Mouse (Mus musculus): ENCODE results near the gene Pcbp3. TPM values are rescaled to one million over a fixed set of nuclear protein-coding genes. Genes with fewer than 3 reads are reported as not detected.
A peak's percentile ranks its signal among the peaks of the same experiment; 100 is the strongest.

Gene Pcbp3
- total RNA-seq, 2 experiments from 2014 or later, result 5.9 to 7.4 TPM

- peak; percentile 14; the same call in 1 of the 2 replicates for ATAC-seq (replicated peaks; ENCODE audit: poor library complexity)
These were observed 153.0 kb downstream of the Pcbp3 start for GRCm38 (mm10) chr10:76808446-76809400.

GRCm38 (mm10) chr10:76802500-76802885 is 159.2 kb downstream of the Pcbp3 start:
- ATAC-seq (replicated peaks; ENCODE audit: poor library complexity), result no peak

DNA sequence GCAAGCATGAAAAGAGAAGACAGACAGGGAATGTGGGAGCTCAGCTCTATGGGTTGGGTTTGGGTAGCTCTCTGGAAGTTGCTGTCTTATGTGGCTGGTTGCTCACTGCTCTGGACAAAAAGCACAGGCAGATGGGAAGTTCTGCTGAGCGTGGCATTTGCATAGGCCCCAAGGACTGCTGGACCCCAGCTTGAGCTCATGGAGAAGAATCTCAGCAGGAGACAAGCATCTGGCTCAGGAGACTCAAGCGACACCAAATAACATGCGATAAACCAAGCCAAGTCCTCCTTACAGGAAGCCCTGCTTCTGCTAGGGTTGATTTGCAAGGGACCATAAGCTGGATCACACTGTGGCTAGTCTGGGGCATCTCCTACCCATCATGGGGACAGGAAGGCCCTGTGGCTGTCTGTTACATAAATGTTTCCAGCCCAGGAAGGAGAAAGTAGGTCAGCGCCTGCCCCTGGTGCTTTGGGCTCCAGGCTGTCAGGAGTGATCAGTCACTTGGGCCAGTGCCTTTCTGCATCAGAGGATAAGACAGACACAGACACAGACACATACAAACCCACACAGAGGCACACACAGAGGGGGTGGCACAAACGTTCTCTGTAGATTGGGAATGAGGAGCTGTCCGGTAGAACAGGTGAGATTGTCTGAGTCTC is 159.7 kb downstream of the Pcbp3 start:
- no peak for ATAC-seq (replicated peaks; ENCODE audit: poor library complexity)

GRCm38 (mm10) chr10:76801237-76801641 is 160.4 kb downstream of the Pcbp3 start:
- no peak for ATAC-seq (replicated peaks; ENCODE audit: poor library complexity)

DNA sequence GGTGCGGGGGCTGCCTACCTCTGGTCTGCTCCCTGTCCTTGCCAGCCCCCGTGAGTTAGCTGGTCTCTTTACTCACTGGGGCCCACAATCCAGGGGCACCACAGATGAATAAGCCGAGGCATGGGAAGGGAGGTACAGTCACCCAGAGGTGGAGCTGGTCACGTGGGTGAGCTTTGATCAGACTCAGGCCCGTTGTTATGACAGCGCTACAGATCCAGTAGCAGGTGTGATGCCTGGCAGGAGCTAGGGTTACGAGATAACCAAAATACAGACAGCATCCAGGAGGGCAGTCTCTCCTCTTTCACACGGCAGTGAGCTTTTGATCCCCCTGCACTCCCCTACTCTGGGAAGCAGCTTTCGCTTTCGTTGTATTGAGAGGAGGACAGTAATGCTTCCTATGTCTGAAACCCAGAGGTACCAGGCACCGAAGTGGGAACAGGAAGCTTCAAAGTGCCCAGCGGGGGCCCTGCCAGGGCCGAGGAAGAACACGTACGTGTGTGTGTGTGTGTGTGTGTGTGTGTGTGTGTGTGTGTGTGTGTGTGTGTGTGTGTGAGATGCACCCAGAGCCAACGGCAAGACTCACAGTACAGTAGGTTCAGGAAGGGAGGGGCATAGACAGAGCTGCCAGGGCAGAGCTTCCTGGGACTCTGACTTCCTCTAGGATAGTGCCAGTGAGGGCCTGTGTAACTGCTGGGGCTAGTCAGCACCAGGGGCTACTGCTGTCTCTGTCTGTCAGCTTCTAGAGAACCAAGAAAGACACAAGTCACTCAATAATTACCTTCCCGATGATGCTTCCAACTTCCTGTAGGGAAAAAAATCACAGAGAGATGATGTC is 162.7 kb downstream of the Pcbp3 start:
- ATAC-seq (replicated peaks; ENCODE audit: poor library complexity), result peak; percentile 68

DNA sequence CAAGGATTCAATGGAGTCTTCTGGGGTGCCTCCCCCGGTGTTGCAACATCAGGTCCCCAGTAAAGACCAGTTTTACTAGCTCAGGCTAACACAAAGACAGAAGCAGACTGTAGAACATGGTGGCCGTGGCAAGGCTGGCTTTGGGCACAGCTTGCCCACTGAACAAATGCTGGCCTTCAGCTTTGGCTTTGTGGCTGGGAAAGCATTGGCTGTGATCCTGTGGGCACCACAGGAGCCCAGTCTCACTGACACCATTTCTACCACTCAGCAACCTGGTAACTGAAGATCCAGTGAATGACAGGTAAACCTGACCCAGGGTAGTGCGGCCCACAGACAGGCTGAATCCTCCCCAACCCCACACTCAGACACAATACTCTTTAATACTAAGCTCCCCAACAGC is 167.6 kb downstream of the Pcbp3 start:
- ATAC-seq (replicated peaks; ENCODE audit: poor library complexity), result no peak

- ATAC-seq (replicated peaks; ENCODE audit: poor library complexity), result peak; percentile 84
These were observed 170.2 kb downstream of the Pcbp3 start for GRCm38 (mm10) chr10:76791475-76791874.

DNA sequence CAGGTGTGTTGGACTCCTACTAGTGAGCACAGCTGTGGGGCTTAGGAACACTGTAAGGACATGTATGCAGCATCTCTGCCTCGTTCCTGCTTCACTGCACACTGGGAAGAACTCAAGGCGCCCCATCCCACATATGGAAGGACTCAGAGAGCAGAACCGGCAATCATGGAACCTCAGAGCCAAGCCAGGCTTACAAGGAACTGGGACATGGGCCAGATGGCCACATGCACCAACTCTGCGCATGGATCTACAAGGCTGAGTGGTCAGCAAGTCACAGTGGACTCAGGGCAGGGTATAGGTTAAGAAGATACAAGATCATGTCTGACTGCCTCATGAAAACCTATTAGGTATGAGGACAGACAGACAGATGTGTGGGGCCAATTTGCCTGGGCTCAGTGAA is 171.8 kb downstream of the Pcbp3 start:
- no peak for ATAC-seq (replicated peaks; ENCODE audit: poor library complexity)

GRCm38 (mm10) chr10:76785312-76785711 is 176.4 kb downstream of the Pcbp3 start:
- ATAC-seq (replicated peaks; ENCODE audit: poor library complexity), result no peak

DNA sequence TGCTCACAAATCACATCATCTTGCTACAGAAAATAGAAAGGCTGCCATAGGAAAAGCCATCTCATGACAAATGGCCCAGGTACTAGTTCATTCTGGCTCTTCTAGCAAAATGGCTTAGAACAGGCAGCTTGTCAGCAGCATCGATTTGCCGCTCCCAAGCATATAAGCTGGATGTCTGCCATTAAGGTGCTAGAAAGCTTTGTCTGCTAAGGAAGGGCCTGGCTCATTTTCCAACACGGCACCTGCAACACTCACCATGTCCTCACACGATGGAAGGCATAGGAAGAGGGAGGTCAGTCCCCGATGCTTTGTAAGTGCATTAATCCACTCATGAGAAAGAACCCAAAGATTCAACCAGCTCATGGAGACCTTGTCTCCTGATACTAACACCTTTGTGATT is 182.5 kb downstream of the Pcbp3 start:
- ATAC-seq (replicated peaks; ENCODE audit: poor library complexity), result no peak

DNA sequence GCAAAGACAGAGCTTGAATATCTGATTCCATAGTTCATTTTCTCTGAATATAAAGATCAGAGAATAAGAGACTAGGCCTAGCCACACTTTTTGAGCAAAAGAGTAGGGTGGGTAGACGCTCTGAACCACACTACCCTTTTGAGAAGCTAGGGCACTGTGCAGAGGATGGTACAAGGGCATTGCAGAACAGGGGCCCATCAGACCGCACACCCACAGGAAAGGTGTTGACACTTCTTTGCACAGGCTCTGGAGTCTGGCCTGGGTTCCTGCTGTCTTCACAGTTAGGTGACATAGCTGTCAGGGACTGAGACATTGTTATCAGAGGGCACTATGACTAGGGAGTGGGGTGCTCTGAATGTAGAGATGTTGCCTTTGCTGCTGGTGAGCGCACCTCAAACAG is 190.1 kb downstream of the Pcbp3 start:
- no peak for ATAC-seq (replicated peaks; ENCODE audit: poor library complexity)

GRCm38 (mm10) chr10:76771086-76771485 is 190.6 kb downstream of the Pcbp3 start:
- no peak for ATAC-seq (replicated peaks; ENCODE audit: poor library complexity)

DNA sequence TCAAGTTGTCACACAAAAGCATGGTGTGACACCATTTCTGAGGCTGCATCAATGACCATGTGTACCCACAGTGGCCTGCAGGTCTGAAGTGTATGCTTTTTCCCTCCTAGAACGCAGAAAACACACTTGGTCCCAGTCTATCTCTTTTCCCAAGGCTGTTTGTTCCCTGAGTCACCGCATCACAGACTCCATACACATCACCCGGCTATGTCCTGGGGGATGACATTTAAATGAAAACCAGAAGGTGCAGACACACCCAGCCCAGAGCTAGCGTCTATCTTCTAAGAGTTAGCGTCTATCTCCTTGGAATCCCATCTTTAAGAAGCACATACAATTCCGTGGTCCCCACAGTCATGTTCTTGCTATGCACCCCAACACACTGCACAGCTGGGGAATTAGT is 192.1 kb downstream of the Pcbp3 start:
- ATAC-seq (replicated peaks; ENCODE audit: poor library complexity), result no peak

DNA sequence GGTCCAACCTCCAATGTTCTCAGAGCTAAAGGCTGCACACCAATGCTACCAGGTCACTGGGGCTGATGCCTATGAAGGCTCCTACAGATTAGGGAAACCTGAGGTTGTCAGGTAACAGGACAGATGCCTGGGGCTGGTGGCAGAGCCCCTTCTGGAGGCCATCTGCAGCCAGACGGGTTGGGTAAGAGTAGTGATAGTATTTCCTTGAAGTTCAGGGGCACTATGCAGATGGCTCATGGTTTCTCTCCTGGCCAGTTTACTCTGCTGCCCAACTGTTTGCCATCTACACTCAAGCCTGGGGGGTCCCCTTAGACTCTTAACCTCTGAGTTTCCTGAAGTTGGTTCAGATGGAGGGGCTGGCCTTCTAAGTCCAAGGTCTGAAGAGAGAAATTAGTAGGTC is 195.5 kb downstream of the Pcbp3 start:
- no peak for ATAC-seq (replicated peaks; ENCODE audit: poor library complexity)

GRCm38 (mm10) chr10:76764927-76765326 is 196.8 kb downstream of the Pcbp3 start:
- no peak for ATAC-seq (replicated peaks; ENCODE audit: poor library complexity)

- no peak for ATAC-seq (replicated peaks; ENCODE audit: poor library complexity)
These were observed 198.7 kb downstream of the Pcbp3 start for GRCm38 (mm10) chr10:76763016-76763415.

DNA sequence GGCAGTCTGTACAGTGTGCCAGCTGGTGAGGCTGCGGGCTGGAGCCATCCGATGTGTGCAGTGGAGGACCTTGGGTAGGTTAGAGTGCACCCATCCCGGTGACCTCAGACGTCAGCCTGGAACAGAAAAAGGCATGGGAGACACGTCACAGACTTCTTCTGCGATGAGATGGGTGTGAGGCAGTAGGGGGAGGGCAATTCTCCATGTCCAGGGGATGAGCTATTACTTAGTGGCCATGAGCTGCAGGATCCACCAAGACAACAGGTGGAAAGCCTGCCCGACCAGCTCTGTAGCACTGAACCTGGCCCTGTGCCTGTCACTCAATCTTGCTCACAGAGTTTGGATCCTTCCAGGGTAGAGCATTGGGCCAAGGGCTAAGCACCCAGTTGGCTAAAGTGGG is 199.3 kb downstream of the Pcbp3 start:
- ATAC-seq (replicated peaks; ENCODE audit: poor library complexity), result no peak

DNA sequence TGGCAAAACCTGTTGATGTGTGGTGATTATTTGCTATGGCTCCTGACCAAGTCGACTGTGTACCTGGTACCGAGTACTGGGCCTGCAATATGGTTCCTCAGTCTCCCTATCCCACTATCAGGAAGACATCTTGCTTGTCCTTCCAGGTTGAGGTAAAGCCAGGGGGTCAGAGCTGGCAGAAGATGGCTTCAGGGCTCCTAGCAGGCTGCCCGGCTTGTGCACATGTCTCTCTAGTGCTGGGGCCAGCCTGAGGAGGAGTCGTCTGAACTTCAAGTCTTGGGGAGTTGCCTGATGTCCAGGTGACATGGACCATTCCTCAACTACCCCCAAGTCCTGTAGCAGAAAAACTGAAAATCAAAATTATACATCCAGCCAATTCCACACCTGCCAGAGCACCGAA is 201.8 kb downstream of the Pcbp3 start:
- no peak for ATAC-seq (replicated peaks; ENCODE audit: poor library complexity)

DNA sequence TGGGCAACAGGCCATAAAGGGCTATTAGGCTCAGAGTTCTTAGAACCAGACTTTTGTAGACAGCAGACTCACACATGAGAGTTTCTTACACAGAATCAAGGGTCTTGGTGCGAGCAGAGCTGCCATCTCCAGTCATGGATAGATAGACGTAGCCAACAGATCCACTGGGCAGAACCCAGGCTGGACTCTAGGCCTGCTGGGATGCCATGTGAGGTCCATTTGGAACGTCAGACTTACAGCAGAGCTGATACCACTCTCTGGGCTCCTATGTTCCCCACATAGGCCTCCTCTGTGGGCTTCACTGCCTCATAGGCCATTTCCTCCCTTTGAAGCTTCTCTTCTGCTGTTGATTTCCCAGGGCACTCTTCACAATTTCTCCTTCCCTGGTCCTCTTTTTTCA is 208.0 kb downstream of the Pcbp3 start:
- no peak for ATAC-seq (replicated peaks; ENCODE audit: poor library complexity)

DNA sequence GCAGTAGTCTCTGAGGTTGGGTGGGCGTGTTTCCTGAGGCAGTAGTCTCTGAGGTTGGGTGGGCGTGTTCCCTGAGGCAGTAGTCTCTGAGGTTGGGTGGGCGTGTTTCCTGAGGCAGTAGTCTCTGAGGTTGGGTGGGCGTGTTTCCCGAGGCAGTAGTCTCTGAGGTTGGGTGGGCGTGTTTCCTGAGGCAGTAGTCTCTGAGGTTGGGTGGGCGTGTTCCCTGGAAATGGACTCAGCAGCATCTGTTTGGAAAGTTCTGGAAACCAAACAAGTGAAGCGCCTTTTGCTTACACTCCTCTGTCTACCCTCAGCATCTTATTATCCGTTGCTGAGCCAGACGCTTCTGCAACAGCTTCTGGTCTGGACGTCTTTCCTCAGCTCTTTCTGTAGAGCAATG is 217.4 kb downstream of the Pcbp3 start:
- ATAC-seq (replicated peaks; ENCODE audit: poor library complexity), result 0 out of 2 replicates have a peak, but pooled peaks have one; percentile 9

DNA sequence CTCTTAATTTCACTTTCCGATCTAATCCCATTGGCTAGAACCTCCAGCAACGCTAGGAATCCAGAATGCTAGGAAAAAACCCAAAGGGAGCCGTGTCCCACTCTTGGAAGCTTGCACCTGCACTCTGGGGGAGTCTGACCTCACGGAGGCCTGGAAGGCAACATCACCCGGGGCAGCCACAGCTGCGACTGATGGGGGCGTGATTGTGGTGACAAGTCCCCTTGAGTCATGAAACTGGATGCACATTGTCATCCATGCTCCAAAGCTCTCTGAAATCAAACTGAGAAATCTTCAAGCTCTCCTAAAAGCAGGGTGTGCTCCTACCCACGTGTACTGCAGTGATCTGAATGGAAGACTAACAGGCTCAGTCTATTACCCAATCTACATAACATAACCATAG is 224.9 kb downstream of the Pcbp3 start:
- no peak for ATAC-seq (replicated peaks; ENCODE audit: poor library complexity)
